Mouse (Mus musculus) urinary bladder, postnatal 14 days (tissue): ENCODE measurements around the gene Galnt16.

Experiments
- DNase-seq: peaks from one replicate; pipeline ENCODE4 v3.0.0; 2021; ENCODE audit warnings: low spot score

Gene Galnt16

DNA sequence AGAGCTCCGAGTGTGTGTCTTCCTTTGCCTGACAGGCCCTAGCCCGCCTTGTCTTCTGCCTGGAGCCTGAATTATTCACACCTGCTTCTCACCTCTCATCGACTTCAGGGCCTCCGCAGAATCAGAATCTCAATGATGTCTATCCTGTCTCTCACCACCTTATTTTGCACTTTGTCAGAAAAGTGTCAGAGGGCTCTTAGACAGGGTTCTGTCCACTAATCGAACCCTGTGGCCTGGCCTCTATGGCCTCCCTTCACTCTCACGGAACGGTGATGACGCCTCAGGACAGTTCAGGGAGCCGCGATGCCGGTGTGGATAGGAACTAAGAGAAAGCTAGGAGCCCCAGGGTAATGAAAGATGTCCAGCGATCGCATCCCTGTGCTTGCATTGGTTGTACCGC lies at the start of gene Galnt16:
TSS of gene Galnt16 (plus strand) at position 301 of the 400 bp plus-strand sequence.
- DNase-seq: no peak

DNA sequence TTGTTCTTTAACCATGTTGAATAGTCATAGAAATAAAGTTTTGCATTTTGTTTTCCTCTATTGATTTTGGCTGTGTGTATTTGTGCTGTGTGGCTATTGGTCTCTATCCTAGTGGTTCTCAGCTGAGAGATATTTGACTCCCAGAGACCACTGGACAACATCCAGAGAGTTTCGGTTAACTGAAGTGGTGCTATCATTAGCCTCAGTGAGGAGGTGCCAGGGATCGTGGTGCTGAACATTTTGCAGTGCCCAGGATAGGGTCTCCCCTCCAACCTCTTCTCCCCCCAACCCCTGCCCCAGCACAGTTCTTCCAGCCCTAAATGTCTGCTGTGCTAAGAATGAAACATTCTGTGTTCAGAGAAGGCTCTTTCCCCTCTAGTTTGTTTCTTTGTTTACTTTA lies 47.9 kb upstream of the Galnt16 start:
- DNase-seq: no peak

DNA sequence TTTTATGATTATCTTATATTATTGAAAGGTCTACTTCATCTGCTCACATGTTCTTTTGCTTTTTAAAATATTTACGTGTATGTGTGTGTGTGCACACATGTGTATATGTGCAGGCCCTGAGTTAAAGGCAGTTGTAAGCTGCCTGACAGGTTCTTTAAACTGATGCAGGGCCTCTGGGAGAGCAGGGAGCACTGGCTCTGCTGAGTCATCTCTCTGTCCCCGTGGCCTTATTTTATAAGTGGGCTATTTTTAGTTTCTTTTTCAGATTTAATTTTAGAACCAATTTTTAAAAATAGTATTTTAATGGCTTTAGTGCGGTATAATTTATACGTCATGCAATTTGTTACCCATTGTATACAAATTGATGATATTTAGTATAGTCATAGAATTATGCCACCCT lies 46.2 kb upstream of the Galnt16 start:
- DNase-seq: peak; percentile 10

DNA sequence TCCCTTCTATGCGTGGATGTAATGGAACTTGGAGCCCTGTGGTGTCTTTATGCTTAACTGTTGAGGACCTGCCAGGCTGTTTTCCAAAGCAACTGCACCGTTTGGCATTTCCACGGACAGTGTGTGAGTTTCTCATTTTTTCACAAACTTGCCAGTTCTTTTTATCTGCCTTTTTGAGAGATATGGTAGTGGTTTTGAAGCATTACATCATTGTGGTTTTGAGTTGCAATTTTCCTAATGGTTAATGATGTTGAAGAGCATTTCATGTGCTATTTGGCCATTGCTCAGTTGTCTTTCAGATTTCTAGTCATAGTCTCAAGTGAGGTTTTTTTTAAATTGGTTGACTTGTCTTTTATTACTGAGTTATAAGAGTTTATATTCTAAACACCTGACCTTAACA lies 44.3 kb upstream of the Galnt16 start:
- DNase-seq: no peak

DNA sequence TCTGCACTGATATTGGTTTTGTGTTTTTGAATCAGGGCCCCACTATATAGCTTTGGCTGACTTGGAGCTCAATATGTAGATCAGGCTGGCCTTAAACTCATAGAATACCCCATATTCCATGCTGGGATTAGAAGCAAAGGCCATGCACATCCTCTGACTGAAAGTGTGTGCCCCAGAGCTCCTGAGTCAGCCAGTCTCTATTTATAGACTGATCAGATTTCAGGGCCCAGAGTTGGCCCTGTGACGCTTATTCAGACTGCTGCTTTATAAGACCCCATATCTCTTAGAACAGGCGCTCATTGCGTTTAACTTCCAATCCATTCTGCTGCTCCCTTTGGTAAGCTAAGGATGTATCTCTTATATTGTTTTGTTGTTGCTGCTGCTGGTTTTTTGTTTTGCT lies 38.1 kb upstream of the Galnt16 start:
- DNase-seq: no peak

DNA sequence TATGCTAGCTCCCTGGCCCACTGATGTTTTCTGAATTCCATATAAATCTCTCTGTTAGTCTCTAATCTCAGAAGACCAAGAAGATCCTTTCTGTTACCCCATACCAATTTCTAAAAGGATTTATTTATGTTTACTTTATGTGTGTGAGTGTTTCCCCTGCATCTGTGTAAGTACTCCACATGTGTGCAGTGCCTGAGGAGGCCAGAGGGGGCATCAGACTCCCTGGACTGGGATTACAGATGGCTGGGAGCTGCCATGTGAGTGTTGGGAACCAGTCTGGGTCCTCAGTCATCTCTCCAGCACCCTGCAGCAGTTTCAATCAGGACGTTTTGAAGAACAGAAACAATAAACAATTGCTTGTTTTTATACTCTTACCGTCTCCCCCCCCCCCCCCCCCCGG lies 34.7 kb upstream of the Galnt16 start:
- no peak for DNase-seq

DNA sequence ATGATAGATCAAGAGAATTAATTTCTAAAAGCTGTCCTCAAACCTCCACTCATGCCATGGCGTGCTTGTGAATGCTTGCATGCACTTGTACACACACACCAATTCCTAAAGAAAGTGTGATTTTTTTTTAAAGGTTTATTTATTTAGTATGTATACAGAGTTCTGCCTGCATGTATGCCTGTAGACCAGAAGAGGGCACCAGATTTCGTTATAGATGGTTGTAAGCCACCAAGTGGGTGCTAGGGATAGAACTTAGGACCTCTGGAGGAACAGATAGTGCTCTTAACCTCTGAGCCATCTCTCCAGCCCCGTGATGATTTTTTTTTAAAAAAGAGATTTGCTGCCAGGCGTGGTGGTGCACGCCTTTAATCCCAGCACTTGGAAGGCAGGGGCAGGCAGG lies 24.8 kb upstream of the Galnt16 start:
- no peak for DNase-seq

DNA sequence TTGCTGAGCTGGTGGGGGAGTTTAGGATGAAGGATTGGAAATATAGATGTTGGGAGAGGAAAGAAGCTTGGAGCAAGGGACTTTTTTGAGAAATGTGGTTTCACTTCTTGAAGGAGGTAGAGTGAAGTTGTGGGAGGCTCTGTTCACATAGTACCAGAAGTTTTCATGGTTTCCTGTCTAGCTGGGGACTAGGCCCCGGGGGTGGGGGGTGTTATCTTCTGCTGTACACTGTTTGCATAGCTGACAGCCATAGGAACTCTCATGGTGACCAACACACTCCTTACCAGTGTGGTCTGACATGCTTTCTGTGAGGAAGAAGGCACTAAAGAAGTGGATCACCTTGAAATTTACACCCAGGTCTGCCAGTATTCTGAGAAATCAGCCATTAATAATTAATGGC lies 22.4 kb upstream of the Galnt16 start:
- no peak for DNase-seq

DNA sequence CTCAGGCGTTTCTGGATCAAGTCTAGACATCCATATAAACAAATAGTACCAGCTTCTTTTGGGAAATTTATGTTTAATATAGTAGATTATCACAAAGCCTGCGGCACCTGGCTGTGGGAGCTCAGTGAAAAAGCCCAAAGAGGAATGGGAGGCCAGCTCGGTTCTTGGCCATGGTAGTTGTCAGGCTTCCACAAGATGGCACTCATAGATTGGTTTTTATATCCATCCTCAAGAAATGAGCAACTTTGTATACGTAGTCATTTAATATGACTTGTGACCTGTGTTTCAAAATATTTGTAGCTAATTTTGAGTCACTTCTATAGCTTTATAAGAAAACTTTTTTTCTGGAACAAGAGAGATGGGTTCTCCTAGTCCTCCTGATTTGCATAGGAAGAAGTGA lies 19.7 kb upstream of the Galnt16 start:
- no peak for DNase-seq

DNA sequence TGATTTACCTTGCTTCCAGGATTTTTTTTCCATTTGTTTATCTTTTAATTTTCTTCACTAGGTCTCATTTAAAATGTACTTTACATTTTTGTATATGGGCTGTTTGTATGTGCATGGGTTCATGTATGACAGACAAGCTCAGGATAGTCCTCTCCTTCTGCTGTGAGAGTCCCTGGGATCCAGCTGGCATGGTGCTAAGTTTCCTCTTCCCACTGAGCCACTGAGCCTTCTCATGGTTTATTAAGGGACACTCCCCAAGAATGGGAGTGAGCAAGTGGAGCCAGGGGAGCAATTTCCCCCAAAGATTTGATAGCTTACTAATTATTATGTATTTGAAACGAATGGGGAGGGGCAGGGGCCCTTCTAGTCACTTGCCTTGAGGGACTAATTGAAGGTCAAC lies 17.6 kb upstream of the Galnt16 start:
- DNase-seq: no peak

DNA sequence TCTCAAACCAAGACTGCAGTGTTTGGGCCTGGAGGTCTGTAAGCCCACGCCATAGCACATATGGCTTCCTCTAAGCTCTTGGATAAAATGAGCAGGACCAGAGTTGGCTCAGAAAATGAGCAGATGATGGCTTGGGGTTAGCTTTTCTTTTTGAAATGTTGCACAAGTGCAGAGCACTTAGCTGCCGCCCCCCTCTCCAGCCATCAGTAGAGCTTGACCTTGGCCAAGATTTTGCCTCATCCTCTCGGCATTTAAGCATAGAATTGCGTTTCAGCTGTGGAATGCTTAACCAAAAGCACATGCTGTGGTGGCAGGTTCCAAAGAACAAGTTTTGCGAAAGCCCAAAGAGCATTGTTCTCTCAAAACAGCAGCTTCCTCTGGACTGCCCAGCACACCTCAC lies 13.4 kb upstream of the Galnt16 start:
- peak; percentile 33 for DNase-seq

DNA sequence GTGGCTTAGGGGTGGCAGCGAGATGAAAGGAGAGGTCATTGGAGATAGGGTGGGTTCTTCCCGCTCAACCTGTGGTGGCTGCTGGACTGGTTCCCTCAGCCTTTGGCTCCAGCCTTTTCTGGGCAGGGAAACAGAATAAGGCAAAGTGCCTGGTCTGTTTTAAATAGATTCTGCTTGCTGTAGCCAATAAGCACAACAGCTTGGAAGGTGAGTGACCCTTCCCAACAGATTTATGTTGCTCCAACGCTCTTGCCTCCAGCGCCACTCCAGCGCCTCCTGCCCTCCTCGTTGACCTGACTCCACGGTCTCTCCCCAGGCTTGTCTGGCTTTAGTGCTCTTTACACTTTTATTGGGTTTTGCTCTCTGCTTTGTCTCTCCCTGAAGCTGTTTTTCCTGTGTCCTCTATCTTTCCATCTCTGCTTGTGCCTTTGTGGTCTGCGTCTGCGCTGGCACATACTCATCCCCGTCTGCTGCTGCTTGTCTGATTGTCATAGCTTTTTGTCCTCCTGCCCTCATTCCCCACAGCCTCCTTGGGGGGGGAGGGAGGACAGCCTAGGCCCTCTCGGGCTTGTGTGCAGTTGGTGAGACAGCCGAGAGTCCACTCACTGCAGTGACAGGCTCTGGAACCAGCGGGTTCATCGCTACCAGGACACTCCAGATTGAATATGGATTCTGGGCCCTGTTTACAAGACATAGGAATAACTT lies 10.9 kb upstream of the Galnt16 start:
- peak; percentile 36 for DNase-seq

DNA sequence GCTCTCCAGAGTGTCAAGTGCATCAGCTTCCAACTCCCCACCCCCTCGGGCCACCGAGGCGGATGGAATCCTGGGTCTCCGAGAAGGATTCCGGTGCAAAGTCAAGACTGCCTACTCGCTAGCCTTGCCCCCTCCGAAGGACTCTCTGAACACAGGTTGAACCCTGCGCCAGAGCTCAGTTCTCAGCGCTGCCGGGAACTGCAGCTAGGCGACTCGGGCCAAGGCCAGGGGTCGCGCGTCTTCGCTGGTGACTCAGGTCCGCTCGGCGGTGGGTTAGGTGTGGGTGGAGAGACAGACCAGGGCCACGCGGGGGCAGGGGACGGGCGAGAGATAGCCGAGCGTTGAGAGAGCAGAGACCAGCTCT lies 298 bp downstream of the Galnt16 start:
- no peak for DNase-seq

DNA sequence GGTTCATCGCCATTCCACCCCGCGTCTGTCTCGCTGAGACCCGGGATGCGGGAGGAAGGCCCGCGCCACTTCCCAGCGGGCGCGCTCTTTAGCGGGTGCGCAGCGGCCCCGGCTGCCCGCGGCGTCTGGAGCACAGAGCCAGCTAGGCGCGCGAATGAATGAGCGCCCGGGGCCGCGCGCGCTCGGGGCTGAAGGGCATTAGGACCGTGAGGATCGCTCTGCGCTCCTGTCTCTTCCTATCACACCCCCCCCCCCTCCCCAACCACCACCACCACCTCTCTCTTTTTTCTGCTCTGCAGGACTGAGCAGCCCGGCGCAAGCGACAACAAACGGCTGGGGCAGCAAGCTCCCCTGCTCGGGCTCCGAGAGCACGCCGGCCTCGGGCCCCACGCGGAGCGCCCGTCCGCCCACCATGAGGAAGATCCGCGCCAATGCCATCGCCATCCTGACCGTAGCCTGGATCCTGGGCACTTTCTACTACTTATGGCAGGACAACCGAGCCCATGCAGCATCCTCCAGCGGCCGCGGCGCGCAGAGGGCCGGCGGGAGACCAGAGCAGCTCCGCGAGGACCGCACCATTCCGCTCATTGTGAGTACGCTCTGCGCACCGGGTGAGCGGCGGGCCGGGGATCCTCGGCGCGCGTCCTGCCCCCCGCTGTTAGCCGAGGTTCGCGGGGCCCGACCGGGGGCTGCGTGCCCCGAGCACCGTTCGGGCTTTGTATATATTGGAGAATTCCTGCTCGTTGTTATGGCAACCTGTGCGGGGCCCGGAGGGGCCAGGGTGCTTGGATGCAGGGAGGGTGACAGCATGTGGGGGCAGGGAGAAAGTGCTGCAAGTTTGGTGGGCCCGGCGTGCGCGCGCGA lies 912 bp downstream of the Galnt16 start:
- DNase-seq: peak; percentile 19

DNA sequence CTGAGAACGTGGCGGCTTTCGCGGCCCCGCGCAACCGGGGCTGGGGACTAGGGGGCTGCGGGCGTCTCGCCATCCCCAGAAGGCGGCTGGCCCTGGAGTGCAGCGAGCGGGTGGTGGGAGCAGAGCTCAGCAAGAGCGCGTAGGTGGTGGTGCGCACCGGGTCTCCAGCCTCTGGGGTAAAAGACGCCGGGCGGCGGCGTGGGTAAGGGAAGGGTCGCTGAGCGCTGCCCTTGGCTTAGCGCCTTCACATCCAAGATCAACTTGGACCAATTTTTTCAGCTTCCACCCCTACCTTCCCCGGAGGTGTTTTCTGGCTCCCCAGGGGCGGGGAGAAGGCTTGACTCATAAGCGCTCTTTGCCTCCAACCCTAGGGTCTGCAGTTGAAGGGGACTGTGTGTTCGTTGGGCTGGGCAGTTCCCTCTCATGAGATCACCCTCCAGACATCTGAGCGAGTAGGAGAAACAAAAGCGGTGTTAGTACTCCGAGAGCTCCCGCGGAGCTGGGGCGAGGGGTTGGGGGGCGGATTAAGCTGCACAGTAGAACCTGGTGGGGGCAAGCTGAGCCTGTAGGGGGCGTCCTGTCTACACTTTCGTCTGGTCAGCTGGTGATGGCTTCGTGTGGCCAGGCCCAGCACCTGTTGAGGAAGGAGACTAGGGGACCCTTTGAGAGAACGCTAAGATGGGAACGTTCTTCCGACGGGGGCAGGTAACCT lies 1.7 kb downstream of the Galnt16 start:
- peak; percentile 42 for DNase-seq

DNA sequence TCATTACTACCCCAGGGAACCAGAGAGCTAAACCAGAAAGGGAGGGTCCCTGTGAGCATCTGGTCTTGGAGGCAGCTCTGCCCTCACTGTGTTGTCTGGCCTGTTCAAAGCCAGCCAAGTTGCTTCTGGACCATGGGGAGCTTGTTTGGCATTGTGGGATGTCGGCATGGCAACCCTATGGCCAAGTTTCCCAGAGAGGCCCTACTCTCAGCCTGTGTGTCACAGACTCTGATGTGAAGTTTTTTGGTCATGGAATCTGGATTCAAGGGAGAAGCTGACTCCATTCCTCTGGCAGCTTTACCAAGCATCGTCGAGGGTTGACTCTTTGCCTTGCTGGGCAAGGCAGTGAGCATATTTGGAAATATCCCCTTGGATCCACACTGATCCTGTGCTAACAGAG lies 3.9 kb downstream of the Galnt16 start:
- DNase-seq: no peak

DNA sequence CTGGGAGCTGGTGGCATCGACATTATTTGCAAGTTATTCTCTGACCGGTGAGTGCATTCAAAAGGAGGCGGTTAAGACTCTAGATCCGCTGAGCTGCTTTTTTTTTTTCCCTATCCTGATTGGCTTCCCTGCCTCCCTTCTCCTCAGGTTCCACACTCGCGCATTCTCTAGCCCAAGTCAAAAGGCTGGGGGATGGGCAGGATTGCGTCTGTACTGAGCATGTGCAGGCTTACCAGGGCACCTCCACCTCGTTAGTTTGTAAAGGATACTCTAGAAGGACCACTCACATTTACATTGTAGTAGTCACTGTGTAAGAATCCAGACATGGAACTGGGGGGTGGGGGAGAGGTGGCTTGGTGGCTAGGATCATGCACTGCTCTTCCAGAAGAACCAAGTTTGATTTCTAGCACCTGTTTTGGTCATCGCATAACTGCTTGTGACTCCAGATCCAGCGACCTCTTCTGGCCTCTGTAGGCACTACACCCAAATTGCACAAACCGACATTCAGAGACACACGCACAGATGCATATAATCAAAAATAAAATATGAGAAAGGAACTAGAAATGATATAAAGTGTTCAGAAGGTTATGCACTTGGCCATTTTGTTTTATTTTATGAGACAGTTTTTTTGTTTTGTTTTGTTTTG lies 6.3 kb downstream of the Galnt16 start:
- DNase-seq: no peak

DNA sequence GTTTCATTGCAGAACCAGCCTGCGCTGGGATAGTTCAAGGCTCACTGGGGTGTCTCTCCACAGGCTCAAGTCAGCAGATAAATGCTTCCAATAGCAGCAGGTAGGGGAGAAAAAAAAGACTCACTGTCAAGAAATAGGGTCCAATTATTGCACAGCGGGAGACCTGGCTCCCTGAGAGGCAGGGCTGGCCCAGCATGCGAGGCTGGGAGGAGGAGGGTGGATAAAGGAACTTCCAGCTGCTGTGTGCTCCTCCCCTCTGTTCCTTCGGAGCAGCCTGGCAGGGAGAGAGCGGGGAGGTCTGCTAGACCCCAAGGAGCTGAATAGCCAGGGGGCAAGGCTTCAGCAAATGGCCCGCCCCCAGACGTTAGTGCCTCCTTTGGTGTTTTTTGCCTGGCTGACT lies 7.4 kb downstream of the Galnt16 start:
- DNase-seq: no peak

DNA sequence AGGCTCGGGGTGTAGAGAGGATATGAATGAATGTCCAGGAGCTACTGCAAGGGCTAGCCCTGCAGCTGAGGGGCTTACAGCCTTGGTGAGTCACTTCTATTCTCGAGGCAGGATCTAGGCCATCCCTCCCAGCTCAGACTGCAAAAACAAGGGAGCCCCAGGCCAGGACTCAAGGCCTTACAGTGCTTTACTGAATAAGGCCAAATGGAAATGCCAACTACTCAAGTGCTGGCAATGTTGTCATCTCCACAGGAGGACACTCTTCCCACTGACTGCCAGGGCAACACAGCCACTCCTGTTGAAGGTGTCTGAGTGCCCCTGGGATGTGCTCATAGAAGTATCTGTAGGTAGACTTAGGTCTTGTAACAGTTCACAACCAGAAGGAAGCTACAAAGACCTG lies 8.4 kb downstream of the Galnt16 start:
- DNase-seq: no peak

DNA sequence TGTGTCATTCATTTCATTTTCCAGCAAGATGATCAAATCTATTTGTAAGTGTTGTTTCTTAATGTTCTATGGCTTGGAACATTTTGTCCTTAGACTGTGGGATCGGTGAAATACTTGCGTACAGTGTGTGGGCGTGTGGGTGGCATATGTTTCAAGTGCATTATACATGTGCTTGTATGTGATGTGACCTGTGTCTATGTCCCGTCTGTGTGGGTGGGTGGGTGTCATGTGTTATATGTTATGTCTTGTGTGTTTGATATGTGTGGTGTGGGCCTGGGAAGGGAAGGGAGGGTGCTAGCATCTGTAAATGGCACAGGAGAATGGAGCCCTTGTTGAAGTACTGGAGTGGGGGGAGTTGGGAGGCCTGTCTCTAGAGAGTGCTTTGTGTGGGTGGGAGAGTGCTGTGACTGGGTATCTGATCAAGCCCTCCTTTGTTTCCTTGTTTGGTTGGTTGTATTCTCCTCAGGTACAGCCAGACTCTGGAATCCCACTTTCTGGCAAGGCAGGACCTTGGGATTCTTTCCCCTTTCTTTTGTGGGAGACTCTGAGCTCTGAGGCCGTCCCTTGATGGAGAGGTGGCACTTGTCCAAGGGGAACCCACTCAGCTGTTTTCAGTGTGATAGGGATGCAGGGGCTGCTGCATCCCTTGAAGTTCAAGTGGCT lies 9.8 kb downstream of the Galnt16 start:
- DNase-seq: no peak

DNA sequence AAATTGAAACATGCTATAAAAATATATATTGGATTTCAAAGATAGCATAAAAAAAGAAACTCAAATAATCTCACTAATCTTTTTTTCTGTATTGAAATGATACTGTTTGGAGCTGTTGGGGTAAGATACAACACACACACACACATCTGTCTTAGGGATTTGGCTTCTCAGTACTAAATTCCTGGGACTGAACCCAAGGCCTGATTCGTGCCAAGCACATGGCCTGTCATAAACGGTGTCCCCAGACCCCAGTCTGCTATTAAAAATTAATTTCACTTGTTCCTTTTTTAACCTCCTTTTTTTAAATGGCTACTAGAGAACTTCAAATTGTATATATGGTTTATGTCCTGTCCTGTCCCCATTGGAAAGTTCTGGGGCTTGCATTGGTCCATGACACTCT lies 12.0 kb downstream of the Galnt16 start:
- DNase-seq: no peak

DNA sequence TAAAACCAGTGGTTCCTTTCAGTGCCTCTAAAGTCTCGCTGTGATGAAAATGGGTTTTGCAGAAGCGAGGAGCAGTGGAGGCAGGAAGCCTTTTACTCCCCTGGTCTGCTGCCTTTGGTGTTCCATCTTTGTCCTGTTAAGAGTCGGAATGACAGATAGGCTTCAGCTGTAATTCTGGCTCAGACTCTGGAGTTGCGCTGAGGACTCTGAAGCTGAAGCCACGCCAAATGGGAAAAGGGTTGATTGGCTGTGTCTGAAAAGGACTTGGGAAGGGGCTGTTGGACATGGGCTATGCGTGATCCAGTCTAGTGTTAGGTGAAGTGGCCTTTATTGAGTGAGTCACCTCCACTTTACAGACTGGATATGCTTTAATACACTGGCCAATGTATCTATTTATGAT lies 12.6 kb downstream of the Galnt16 start:
- DNase-seq: no peak
